Mouse (Mus musculus) cortical plate, adult 2 months (tissue): Measurements from ENCODE around the gene Crhr2.

ENCODE experiments used
- CTCF ChIP-seq: fragments of 200-500 bp; IDR thresholded peaks from 2 replicates; pipeline ENCODE4 v1.5.1; 2011; ENCODE audit warnings: mild to moderate bottlenecking, control low read depth, low read length; ENCODE audit not compliant: insufficient read depth; ENCODE audit errors: extremely low read depth
- POLR2A ChIP-seq: fragments of 200-500 bp; IDR thresholded peaks from 2 replicates; pipeline ENCODE4 v1.6.1; 2011; ENCODE audit warnings: mild to moderate bottlenecking, low read length, control low read depth; ENCODE audit not compliant: insufficient read depth; ENCODE audit errors: extremely low read depth

DNA sequence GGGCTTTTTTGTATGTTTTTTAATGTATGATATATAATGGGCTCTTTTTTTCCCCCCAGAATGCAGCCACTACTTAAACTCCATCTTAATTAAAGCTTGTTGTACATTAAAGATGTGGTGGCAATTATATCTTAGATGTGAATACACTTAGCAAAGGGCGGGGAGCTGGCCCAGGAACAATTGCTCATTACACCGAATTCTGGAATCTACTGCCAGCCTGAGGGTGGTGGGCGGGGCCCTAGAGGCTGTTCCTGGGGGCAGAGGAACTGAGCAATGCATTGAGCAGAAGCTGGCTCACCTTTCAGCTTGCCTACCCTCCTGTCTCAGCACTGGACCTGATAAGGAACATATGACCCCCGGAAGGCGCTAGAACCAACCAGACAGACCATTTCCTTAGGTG lies 34.2 kb downstream of the Crhr2 start:
- no peak for TF ChIP-seq POLR2A
- no peak for TF ChIP-seq CTCF
